Mouse (Mus musculus) cerebellum, adult 2 months (tissue): Measurements from ENCODE around the gene Echdc3. TPM values are rescaled to one million over a fixed set of nuclear protein-coding genes. Genes with fewer than 3 reads are reported as not detected.

Experiments
- DNase-seq, 2 experiments: peaks; one replicate each; pipeline ENCODE4 v3.0.0; 2021
- H3K27ac ChIP-seq: fragments of 200-500 bp; 2 replicates; pipeline ENCODE4 v1.5.1; 2012; ENCODE audit warnings: low read length, control low read depth, inconsistent platforms; ENCODE audit not compliant: insufficient read depth
- H3K27me3 ChIP-seq: fragments of 200-500 bp; 2 replicates; pipeline ENCODE4 v1.6.1; 2012; ENCODE audit warnings: inconsistent platforms, mild to moderate bottlenecking, low read length, moderate library complexity; ENCODE audit not compliant: control insufficient read depth, insufficient read depth
- H3K4me1 ChIP-seq: fragments of 200-500 bp; 2 replicates; pipeline ENCODE4 v1.6.1; 2011; ENCODE audit warnings: low read length; ENCODE audit not compliant: control insufficient read depth, insufficient read depth
- H3K4me3 ChIP-seq: fragments of 200-500 bp; replicated peaks from 2 replicates; pipeline ENCODE3; 2011; ENCODE audit warnings: mild to moderate bottlenecking, low read depth, low read length, control low read depth; ENCODE audit not compliant: insufficient read depth
- CTCF ChIP-seq: fragments of 200-500 bp; IDR thresholded peaks from 2 replicates; pipeline ENCODE4 v1.5.1; 2011; ENCODE audit warnings: low read depth, mild to moderate bottlenecking, control low read depth, low read length, moderate library complexity, borderline replicate concordance; ENCODE audit not compliant: insufficient read depth
- POLR2A ChIP-seq: fragments of 200-500 bp; IDR thresholded peaks from 2 replicates; pipeline ENCODE4 v1.6.1; 2011; ENCODE audit warnings: low read length, control low read depth, borderline replicate concordance; ENCODE audit not compliant: insufficient read depth
- WGBS: fragments of 180-500 bp; shearing (Covaris S2); methylation state at CpG from one replicate; pipeline ENCODE4 v1.1.7; 2018; 5-methylcytosine and 5-hydroxymethylcytosine counted together
- polyA plus RNA-seq: library from polyadenylated mRNA; depleted of rRNA; stranded (reverse); fragments of >200 nt; gene quantifications from 2 replicates; pipeline ENCODE4 v1.2.3, GENCODE M21; 2012

The Echdc3 gene
- polyA plus RNA-seq, 1 experiment = 3.1 TPM

DNA sequence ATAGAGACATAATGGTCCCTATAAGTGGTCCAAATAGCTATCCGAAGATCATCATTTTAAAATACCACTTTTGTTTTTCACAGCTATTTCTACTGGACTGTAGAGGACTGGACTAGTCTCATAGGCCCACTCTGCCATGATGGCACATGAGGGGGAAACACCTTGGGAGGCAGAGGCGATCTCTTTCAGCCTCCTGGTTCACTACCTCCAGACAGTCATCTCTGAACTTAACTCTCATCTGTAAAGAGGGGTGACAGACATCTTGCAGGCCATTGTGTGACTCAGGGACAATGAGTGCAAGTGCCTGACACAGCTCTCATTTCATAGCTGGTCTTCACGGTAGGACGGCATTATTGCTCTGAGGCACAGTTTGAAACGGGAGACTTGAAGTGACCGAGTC lies 2.0 kb downstream of the Echdc3 start:
- no peaks in the 10 kb centered on the region; the same call in 1 of the 2 replicates for H3K4me1 ChIP-seq
- DNase-seq = no peak
- no peak overlapping the region for H3K4me3 ChIP-seq
- no peak overlapping the region for H3K27ac ChIP-seq
- TF ChIP-seq CTCF (no peak), POLR2A (no peak)
- H3K27me3 ChIP-seq = no peaks in the 10 kb centered on the region
- 97% methylated on average over 6 of the region's 6 CpGs for WGBS

- no peak for DNase-seq
- WGBS = 90% methylated on average over 3 of the region's 3 CpGs
- H3K4me3 ChIP-seq = no peak overlapping the region
- TF ChIP-seq POLR2A = no peak
- TF ChIP-seq CTCF = no peak
- no peaks in the 10 kb centered on the region for H3K27me3 ChIP-seq
- H3K4me1 ChIP-seq = no peaks in the 10 kb centered on the region; the same call in 1 of the 2 replicates
- H3K27ac ChIP-seq = no peak overlapping the region
Measured at GRCm38 (mm10) chr2:6209746-6210145, 3.1 kb downstream of the Echdc3 start.

- WGBS = 75% methylated on average over 11 of the region's 11 CpGs
- Histone ChIP-seq H3K4me1 (no peaks in the 10 kb centered on the region; the same call in 1 of the 2 replicates), H3K27me3 (no peaks in the 10 kb centered on the region), H3K4me3 (no peak overlapping the region), H3K27ac (no peak overlapping the region)
- TF ChIP-seq POLR2A = no peak
- TF ChIP-seq CTCF = no peak
- no peak for DNase-seq
Measured at GRCm38 (mm10) chr2:6209116-6209515, 3.7 kb downstream of the Echdc3 start.

DNA sequence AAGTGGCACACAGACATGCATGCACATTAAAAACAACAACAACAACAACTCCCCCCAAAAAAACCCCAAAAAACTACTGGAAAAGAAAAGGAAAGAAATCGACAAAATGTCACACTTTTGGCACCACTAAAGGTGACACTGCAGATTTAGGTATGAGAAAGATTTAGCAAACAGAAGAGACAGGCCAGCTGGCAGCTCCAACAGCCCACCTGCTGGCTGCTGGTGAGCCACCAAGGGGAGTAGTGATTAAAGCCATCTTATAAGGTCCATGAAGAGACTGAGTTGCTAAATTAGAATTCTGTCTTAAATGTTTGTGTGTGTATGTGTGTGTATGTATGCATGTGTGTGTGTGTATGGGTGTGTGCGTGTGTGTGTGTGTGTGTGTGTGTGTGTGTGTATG lies 5.1 kb downstream of the Echdc3 start:
- H3K27me3 ChIP-seq = no peaks in the 10 kb centered on the region
- peak in 1 of 2 experiments; percentile 58 for DNase-seq
- WGBS = 53% methylated on average over 2 of the region's 2 CpGs
- H3K27ac ChIP-seq = no peak overlapping the region
- H3K4me1 ChIP-seq = no peaks in the 10 kb centered on the region; the same call in 1 of the 2 replicates
- no peak overlapping the region for H3K4me3 ChIP-seq
- TF ChIP-seq CTCF (no peak), POLR2A (no peak)

- Histone ChIP-seq H3K27me3 (no peaks in the 10 kb centered on the region), H3K27ac (no peak overlapping the region), H3K4me3 (no peak overlapping the region), H3K4me1 (no peaks in the 10 kb centered on the region)
- no peak for TF ChIP-seq POLR2A
- no peak for TF ChIP-seq CTCF
- 52% methylated on average over 10 of the region's 10 CpGs for WGBS
- no peak for DNase-seq
Measured at GRCm38 (mm10) chr2:6196363-6196973, 16.4 kb downstream of the Echdc3 start.

DNA sequence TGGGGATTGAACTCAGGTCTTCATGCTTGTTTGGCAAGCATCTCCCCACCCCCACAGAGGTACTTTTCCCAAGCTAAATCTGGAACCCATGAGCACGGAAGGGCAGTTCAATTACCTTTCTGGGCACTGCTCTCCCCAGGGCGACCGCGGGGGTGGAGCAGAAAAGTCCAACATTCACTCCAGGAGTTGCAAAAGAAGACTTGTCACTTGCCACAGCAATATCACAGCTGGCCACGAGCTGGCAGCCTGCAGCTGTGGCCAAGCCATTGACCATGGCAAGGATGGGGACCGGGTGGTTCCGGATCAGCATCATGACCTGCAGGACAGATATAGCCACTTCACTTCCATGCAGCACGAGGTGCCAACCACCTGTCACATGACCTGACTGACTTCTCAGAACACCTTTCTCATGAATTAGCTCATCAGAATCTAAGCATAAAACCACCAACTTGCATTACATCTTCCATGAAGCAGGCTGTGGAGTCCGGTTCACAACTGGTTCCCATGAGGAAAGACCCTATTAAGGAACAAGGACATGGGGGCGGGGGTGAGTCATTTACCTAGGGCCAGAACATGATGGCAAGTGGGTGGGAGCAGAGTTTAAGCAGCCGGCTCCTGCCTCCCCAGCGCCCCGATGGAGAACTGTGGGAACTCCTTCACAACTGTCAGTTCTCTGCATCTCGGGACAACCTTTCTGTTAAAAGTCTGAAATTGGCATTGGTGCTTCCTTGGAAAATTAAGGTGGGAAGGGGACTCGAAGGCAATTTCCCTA lies 17.2 kb downstream of the Echdc3 start:
- no peak for DNase-seq
- TF ChIP-seq CTCF (no peak), POLR2A (no peak)
- WGBS = 76% methylated on average over 15 of the region's 15 CpGs
- H3K4me1 ChIP-seq = no peaks in the 10 kb centered on the region
- H3K27ac ChIP-seq = no peak overlapping the region
- H3K4me3 ChIP-seq = no peak overlapping the region
- no peaks in the 10 kb centered on the region for H3K27me3 ChIP-seq

GRCm38 (mm10) chr2:6194497-6194896 lies 18.3 kb downstream of the Echdc3 start:
- H3K27me3 ChIP-seq = no peaks in the 10 kb centered on the region
- WGBS = 41% methylated on average over 7 of the region's 7 CpGs
- no peak for DNase-seq
- no peak overlapping the region for H3K4me3 ChIP-seq
- H3K27ac ChIP-seq = no peak overlapping the region
- TF ChIP-seq POLR2A = no peak
- TF ChIP-seq CTCF = no peak
- H3K4me1 ChIP-seq = no peaks in the 10 kb centered on the region

GRCm38 (mm10) chr2:6193591-6193973 lies 19.3 kb downstream of the Echdc3 start:
- Histone ChIP-seq H3K27ac (no peak overlapping the region), H3K4me1 (no peaks in the 10 kb centered on the region)
- 57% methylated on average over 10 of the region's 10 CpGs for WGBS

More at GRCm38 (mm10) chr2:6193591-6193973, 19.3 kb downstream of the Echdc3 start:
- no peak for DNase-seq
- H3K27me3 ChIP-seq = no peaks in the 10 kb centered on the region
- H3K4me3 ChIP-seq = no peak overlapping the region
- TF ChIP-seq CTCF = no peak
